Mouse (Mus musculus) testis, adult 2 months (tissue): ENCODE measurements around the gene Kdm5b.

Experiments
- CTCF ChIP-seq: fragments of 200-500 bp; IDR thresholded peaks from 2 replicates; pipeline ENCODE4 v1.5.1; 2012; ENCODE audit warnings: low read depth, mild to moderate bottlenecking, inconsistent platforms, low read length, moderate library complexity; ENCODE audit not compliant: control insufficient read depth, insufficient read depth, insufficient replicate concordance
- POLR2A ChIP-seq: fragments of 200-500 bp; IDR thresholded peaks from 2 replicates; pipeline ENCODE4 v1.6.1; 2012; ENCODE audit warnings: low read depth, mild to moderate bottlenecking, inconsistent platforms, low read length, moderate library complexity; ENCODE audit not compliant: control insufficient read depth

DNA sequence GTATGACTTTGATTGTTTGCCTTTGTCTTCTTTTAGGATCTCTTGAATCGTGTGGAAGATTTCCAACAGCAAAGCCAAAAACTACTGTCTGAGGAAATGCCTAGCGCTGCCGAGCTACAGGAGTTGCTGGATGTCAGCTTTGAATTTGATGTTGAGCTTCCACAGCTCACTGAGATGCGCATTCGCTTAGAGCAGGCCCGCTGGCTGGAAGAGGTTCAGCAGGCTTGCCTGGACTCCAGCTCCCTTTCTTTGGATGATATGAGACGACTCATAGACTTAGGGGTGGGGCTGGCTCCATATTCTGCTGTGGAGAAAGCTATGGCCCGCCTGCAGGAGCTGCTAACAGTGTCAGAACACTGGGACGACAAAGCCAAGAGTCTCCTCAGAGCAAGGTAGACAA, 57.7 kb downstream of the Kdm5b start:
- TF ChIP-seq CTCF = no peak
- no peak for TF ChIP-seq POLR2A
